Mouse (Mus musculus) cerebellum, postnatal 10 days (tissue): ENCODE results near the gene Tmem229a.
A peak's percentile ranks its signal among the peaks of the same experiment; 100 is the strongest.

ENCODE experiments used
- DNase-seq, 2 experiments: peaks; one replicate each; pipeline ENCODE4 v3.0.0; 2021; ENCODE audit warnings: mixed read lengths in 2 of 2

Gene Tmem229a

GRCm38 (mm10) chr6:24955946-24956585, at the start of gene Tmem229a:
TSS of gene Tmem229a (minus strand) at chr6:24956297.
- peak; percentile 87 to 91 for DNase-seq

GRCm38 (mm10) chr6:24993754-24994153, 37.7 kb upstream of the Tmem229a start:
- no peak for DNase-seq

GRCm38 (mm10) chr6:24989836-24990235, 33.7 kb upstream of the Tmem229a start:
- DNase-seq, result no peak

- no peak for DNase-seq
Observed at GRCm38 (mm10) chr6:24976176-24976575, 20.1 kb upstream of the Tmem229a start.

- no peak for DNase-seq
Observed at GRCm38 (mm10) chr6:24968471-24969223, 12.6 kb upstream of the Tmem229a start.

- no peak for DNase-seq
Observed at GRCm38 (mm10) chr6:24967726-24968125, 11.6 kb upstream of the Tmem229a start.

- peak; percentile 14 to 24 for DNase-seq
Observed at GRCm38 (mm10) chr6:24966010-24966682, 10.0 kb upstream of the Tmem229a start.

- no peak for DNase-seq
Observed at GRCm38 (mm10) chr6:24963754-24964153, 7.7 kb upstream of the Tmem229a start.

- DNase-seq, result no peak
Observed at GRCm38 (mm10) chr6:24956586-24956973, 483 bp upstream of the Tmem229a start.

- DNase-seq, result peak; percentile 80 to 84
Observed at GRCm38 (mm10) chr6:24955131-24955945, 759 bp downstream of the Tmem229a start.

- no peak for DNase-seq
Observed at GRCm38 (mm10) chr6:24954126-24954525, 2.0 kb downstream of the Tmem229a start.

GRCm38 (mm10) chr6:24952341-24952740, 3.8 kb downstream of the Tmem229a start:
- DNase-seq, result no peak

- DNase-seq, result no peak
Observed at GRCm38 (mm10) chr6:24950669-24951068, 5.4 kb downstream of the Tmem229a start.

- peak; percentile 73 to 82 for DNase-seq
Observed at GRCm38 (mm10) chr6:24925076-24925785, 30.9 kb downstream of the Tmem229a start.

- DNase-seq, result no peak
Observed at GRCm38 (mm10) chr6:24913591-24913990, 42.5 kb downstream of the Tmem229a start.

- DNase-seq, result no peak
Observed at GRCm38 (mm10) chr6:24910728-24911105, 45.4 kb downstream of the Tmem229a start.

GRCm38 (mm10) chr6:24910016-24910727, 45.9 kb downstream of the Tmem229a start:
- no peak for DNase-seq

- DNase-seq, result no peak
Observed at GRCm38 (mm10) chr6:24907824-24908223, 48.3 kb downstream of the Tmem229a start.

- no peak for DNase-seq
Observed at GRCm38 (mm10) chr6:24905101-24905500, 51.0 kb downstream of the Tmem229a start.
